ENCODE assay signal across 16 mouse cellular contexts in genomic region chr5:74281480-74281879, GRCm38 (mm10).
DNase-seq lines count a peak whose midpoint lies in the region; ATAC-seq and TF ChIP-seq lines count a peak whose summit lies in the region.
"Had no signal": no experiment of that assay in that cellular context is flagged by ENCODE, and none has a peak within 500 bp of the region (broad histone marks: within the 10 kb centered on the region; RNA-seq: fewer than 3 reads in every experiment).

No protein-coding gene starts in this region.

- no peak overlapping the region for H3K4me2 ChIP-seq in forebrain, embryonic 11.5 days (ENCODE audit: low read depth, low read length, severe bottlenecking)
- no peak overlapping the region for H3K4me2 ChIP-seq in forebrain, embryonic 16.5 days (ENCODE audit: low read length)
- no peak overlapping the region for H3K4me2 ChIP-seq in liver, postnatal 0 days (ENCODE audit: low read depth, low read length)
- H3K4me2 ChIP-seq in liver, embryonic 11.5 days: no peak overlapping the region
- H3K4me2 ChIP-seq: intestine, embryonic 15.5 days; limb, embryonic 13.5 days had no signal

- WGBS in forebrain, embryonic 11.5 days: 89% methylated on average over 8 of the region's 8 CpGs
- WGBS in forebrain, embryonic 16.5 days: 68% methylated on average over 8 of the region's 8 CpGs
- WGBS in liver, postnatal 0 days (ENCODE audit: insufficient replicate concordance): 72% methylated on average over 8 of the region's 8 CpGs
- 90% methylated on average over 8 of the region's 8 CpGs for WGBS in liver, embryonic 11.5 days

- no peaks in the 10 kb centered on the region for H3K36me3 ChIP-seq in forebrain, embryonic 11.5 days (ENCODE audit: control insufficient read depth, insufficient read depth, low read length)
- no peaks in the 10 kb centered on the region for H3K36me3 ChIP-seq in forebrain, embryonic 16.5 days (ENCODE audit: control insufficient read depth, insufficient read depth)
- H3K36me3 ChIP-seq in liver, postnatal 0 days (replicated peaks; ENCODE audit: insufficient read depth, low read length): no peaks in the 10 kb centered on the region
- no peaks in the 10 kb centered on the region for H3K36me3 ChIP-seq in liver, embryonic 11.5 days (ENCODE audit: control insufficient read depth, insufficient read depth, low read length)
- H3K36me3 ChIP-seq: intestine, embryonic 15.5 days; limb, embryonic 13.5 days had no signal

- no peak overlapping the region for H3K27ac ChIP-seq in forebrain, embryonic 11.5 days (ENCODE audit: low read depth, low read length)
- no peak overlapping the region for H3K27ac ChIP-seq in forebrain, embryonic 16.5 days (ENCODE audit: low read length)
- no peak overlapping the region for H3K27ac ChIP-seq in liver, postnatal 0 days (ENCODE audit: low read depth)
- no peak overlapping the region for H3K27ac ChIP-seq in liver, embryonic 11.5 days (ENCODE audit: low read depth, low read length)
- H3K27ac ChIP-seq: intestine, embryonic 15.5 days had no signal

- no peak for ATAC-seq in forebrain, embryonic 11.5 days (replicated peaks; ENCODE audit: low FRiP score)
- no peak for ATAC-seq in forebrain, embryonic 16.5 days
- ATAC-seq in liver, postnatal 0 days: 0 out of 2 replicates have a peak, but pooled peaks have one; percentile 40
- no peak for ATAC-seq in liver, embryonic 11.5 days (replicated peaks; ENCODE audit: low FRiP score)
- ATAC-seq: intestine, embryonic 15.5 days had no signal

- TF ChIP-seq EP300 in liver, postnatal 0 days (IDR thresholded peaks at IDR 0.05; ENCODE audit: low read depth): no peak

- no peak overlapping the region for H3K9ac ChIP-seq in forebrain, embryonic 11.5 days (ENCODE audit: low read length)
- H3K9ac ChIP-seq in forebrain, embryonic 16.5 days (replicated peaks; ENCODE audit: low read depth, low read length): no peak overlapping the region
- no peak overlapping the region for H3K9ac ChIP-seq in liver, postnatal 0 days (replicated peaks)
- H3K9ac ChIP-seq in liver, embryonic 11.5 days (ENCODE audit: low read depth, low read length): no peak overlapping the region
- H3K9ac ChIP-seq: intestine, embryonic 15.5 days; limb, embryonic 13.5 days had no signal

- peak; percentile 33 for DNase-seq in forebrain, embryonic 11.5 days (ENCODE audit: low spot score)
- DNase-seq in liver, postnatal 0 days: no peak
- DNase-seq in liver, embryonic 11.5 days (ENCODE audit: low spot score): no peak
- DNase-seq in kidney, adult 9 months: peak; percentile 91
- peak; percentile 43 for DNase-seq in retina, postnatal 1 day
- no peak for DNase-seq in c-Kit-positive CD71-positive TER-119-positive erythroid progenitor cells, embryonic 14.5 days (ENCODE audit: low spot score)
- DNase-seq: heart, postnatal 10 days; layer of hippocampus, postnatal 36 days; right cerebral cortex, postnatal 25 days; thymus, postnatal 4 days had no signal

- H3K4me3 ChIP-seq in forebrain, embryonic 11.5 days (ENCODE audit: low read depth, low read length): no peak overlapping the region
- no peak overlapping the region for H3K4me3 ChIP-seq in forebrain, embryonic 16.5 days (replicated peaks; ENCODE audit: low read length)
- no peak overlapping the region for H3K4me3 ChIP-seq in liver, postnatal 0 days (ENCODE audit: low read depth, low read length)
- no peak overlapping the region for H3K4me3 ChIP-seq in liver, embryonic 11.5 days (ENCODE audit: low read depth, low read length)
- H3K4me3 ChIP-seq: erythroblast, embryonic 14.5 days; intestine, embryonic 15.5 days; limb, embryonic 13.5 days; megakaryocyte, embryonic 14.5 days had no signal

- no peak for TF ChIP-seq CTCF in liver, postnatal 0 days (IDR thresholded peaks at IDR 0.05; ENCODE audit: low read depth)

- H3K4me1 ChIP-seq in forebrain, embryonic 11.5 days (replicated peaks; ENCODE audit: control insufficient read depth, insufficient read depth, low read length): no peaks in the 10 kb centered on the region
- H3K4me1 ChIP-seq in forebrain, embryonic 16.5 days (replicated peaks; ENCODE audit: control insufficient read depth, insufficient read depth, low read length): peaks cover 7% of the 10 kb centered on the region; the same call in 1 of the 2 replicates
- H3K4me1 ChIP-seq in liver, postnatal 0 days (ENCODE audit: insufficient read depth): no peaks in the 10 kb centered on the region
- H3K4me1 ChIP-seq in liver, embryonic 11.5 days (replicated peaks; ENCODE audit: control insufficient read depth, insufficient read depth, low read length): peaks cover 6% of the 10 kb centered on the region

- H3K9me3 ChIP-seq in forebrain, embryonic 11.5 days (ENCODE audit: control insufficient read depth, low read length): no peaks in the 10 kb centered on the region
- H3K9me3 ChIP-seq in forebrain, embryonic 16.5 days (ENCODE audit: control insufficient read depth, low read length): no peaks in the 10 kb centered on the region
- no peaks in the 10 kb centered on the region for H3K9me3 ChIP-seq in liver, postnatal 0 days (ENCODE audit: low read length)
- no peaks in the 10 kb centered on the region for H3K9me3 ChIP-seq in liver, embryonic 11.5 days (ENCODE audit: control insufficient read depth, low read length)
- H3K9me3 ChIP-seq: intestine, embryonic 15.5 days; limb, embryonic 13.5 days; megakaryocyte, embryonic 14.5 days had no signal

- H3K27me3 ChIP-seq in forebrain, embryonic 11.5 days (ENCODE audit: control insufficient read depth, insufficient read depth, low read length): no peaks in the 10 kb centered on the region
- H3K27me3 ChIP-seq in forebrain, embryonic 16.5 days (replicated peaks; ENCODE audit: control insufficient read depth, insufficient read depth, low read length): no peaks in the 10 kb centered on the region
- no peaks in the 10 kb centered on the region for H3K27me3 ChIP-seq in liver, postnatal 0 days (ENCODE audit: insufficient read depth, low read length)
- no peaks in the 10 kb centered on the region for H3K27me3 ChIP-seq in liver, embryonic 11.5 days (replicated peaks; ENCODE audit: control insufficient read depth, insufficient read depth, low read length)
- H3K27me3 ChIP-seq: CH12.LX; intestine, embryonic 15.5 days; limb, embryonic 13.5 days had no signal

Comparison
In these comparisons a context has a peak if more than half of its experiments do, and no peak if none do; other contexts are left out.
1. DNase-seq: peak in forebrain, embryonic 11.5 days (single experiment), kidney, adult 9 months (single experiment) and retina, postnatal 1 day (single experiment); none in liver, postnatal 0 days (single experiment), liver, embryonic 11.5 days (single experiment) and c-Kit-positive CD71-positive TER-119-positive erythroid progenitor cells, embryonic 14.5 days (single experiment).